Mouse (Mus musculus) right cerebral cortex, postnatal 4 days (tissue): ENCODE measurements around the gene Tnr.

Experiments used
- DNase-seq: peaks from one replicate; pipeline ENCODE4 v3.0.0-alpha.2; 2022

Gene Tnr

GRCm38 (mm10) chr1:159523578-159523977 lies at the start of gene Tnr:
TSS of gene Tnr (plus strand) at chr1:159523769.
- DNase-seq: peak; percentile 70

- DNase-seq: no peak
These were observed 33.6 kb upstream of the Tnr start for GRCm38 (mm10) chr1:159489853-159490435.

GRCm38 (mm10) chr1:159492536-159492935 lies 31.0 kb upstream of the Tnr start:
- no peak for DNase-seq

DNA sequence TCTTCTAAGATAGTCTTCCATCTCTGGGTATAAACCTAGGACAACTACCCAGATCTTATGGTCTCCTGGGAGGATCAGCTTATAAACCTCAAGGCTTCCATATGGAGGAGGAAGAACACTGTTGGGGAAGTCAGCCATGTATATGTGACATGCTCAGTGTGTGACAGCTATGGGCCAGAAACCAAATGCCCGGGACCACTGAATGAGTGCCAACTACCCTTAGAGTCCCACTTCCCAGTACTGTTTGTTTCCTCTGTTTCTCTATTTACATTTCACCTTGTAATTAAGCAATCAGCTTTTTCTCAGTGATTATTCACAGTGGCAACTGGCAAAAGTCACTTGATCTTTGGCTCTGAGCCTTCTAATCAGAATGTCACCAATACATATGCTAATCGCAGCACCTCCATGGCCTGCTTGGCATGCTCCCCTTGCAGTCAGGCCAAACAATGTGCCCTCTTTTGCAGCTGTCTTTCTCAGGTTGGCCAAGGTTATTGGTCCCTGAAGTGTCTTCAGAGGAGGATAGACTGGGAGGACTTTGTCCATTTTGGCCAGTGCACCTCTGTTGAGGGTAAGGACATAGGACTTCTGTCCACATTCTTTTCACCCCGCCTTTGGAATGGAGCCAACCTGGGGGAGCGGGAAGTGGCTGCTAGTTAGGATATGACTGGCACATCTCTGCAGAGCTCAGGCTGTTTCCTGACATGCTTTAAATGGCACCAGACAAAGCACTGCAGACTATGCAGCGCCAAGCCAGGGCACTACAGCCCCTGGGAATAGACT lies 29.7 kb upstream of the Tnr start:
- peak; percentile 11 for DNase-seq

- no peak for DNase-seq
These were observed 25.3 kb upstream of the Tnr start for GRCm38 (mm10) chr1:159498236-159498635.

GRCm38 (mm10) chr1:159499806-159500460 lies 23.6 kb upstream of the Tnr start:
- DNase-seq: no peak

- DNase-seq: no peak
These were observed 21.7 kb upstream of the Tnr start for GRCm38 (mm10) chr1:159501911-159502310.

- DNase-seq: no peak
These were observed 12.9 kb upstream of the Tnr start for GRCm38 (mm10) chr1:159510667-159511066.

GRCm38 (mm10) chr1:159517647-159518046 lies 5.9 kb upstream of the Tnr start:
- no peak for DNase-seq

DNA sequence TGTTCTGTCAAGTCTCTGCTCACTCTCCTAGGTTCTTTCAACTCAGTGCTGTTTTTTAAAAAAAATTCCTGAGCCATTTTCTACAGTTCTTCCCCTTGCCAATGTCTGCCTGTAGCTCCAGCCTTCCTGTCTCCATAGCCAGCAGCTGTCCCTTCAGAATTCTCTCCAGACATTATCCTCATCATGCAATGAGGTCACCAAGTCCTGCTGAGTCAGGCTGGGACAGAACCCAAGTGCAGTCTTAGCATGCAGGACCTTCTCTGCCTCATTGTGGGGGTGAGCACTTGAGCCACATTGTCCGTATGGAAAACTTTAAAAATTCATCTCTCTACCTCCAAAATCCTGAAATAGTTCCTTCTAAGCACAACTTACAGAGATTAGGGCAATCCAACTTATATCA lies 4.4 kb upstream of the Tnr start:
- DNase-seq: no peak

DNA sequence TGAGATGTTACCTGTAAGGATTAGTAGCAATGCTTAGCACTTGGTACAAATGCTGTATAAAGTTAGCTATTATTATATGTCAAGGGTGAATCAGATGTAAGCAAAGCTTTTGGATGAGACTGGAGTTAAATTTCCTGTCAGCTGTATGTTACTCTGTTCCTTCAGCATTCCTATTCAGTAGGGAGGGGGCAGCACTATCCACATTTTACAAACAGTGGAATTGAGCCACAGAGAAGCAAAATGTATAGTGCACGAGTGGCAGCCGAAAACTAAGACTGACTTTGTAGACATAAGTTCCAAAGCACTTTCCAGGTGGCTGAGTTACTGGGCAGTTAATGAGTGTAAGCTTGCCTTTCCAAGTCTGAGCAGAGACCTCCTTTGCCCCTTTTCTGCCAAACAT lies 500 bp upstream of the Tnr start:
- no peak for DNase-seq

- peak; percentile 66 for DNase-seq
These were observed 531 bp downstream of the Tnr start for GRCm38 (mm10) chr1:159524051-159524549.

DNA sequence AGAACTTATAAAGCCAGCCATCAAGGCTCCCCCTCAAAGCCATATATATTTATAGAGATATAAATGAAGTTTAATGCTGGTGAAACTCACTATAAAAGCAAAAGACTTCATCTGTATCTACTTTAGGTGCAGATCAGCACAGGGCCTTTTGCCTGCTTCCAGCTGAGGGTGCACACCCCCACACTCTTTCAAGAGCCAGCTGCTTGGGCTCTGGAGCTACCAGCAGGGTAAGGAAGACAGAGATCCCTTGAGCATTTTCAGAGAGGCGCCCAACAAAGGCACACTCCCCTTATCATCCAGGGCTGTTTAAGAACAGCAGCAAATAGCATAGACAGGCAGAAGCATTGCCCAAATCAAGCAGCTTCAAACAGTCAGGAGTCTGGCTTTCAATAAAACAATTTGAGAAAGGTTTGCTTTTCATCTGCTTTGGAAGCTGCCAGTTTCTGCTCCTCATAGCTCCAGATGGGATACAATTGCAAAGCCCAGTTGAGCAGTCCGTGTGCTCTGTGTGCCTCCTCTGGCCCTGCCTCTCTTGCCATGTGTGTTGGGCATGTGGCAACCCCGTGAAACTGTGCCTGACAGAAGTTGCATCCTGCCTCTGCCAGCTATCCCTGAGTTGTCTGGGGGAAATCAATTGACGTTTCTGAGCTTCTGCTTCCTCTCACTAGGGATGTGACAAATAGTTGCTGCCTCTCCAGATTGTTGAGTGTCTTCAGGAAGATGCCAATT lies 9.4 kb downstream of the Tnr start:
- DNase-seq: no peak

DNA sequence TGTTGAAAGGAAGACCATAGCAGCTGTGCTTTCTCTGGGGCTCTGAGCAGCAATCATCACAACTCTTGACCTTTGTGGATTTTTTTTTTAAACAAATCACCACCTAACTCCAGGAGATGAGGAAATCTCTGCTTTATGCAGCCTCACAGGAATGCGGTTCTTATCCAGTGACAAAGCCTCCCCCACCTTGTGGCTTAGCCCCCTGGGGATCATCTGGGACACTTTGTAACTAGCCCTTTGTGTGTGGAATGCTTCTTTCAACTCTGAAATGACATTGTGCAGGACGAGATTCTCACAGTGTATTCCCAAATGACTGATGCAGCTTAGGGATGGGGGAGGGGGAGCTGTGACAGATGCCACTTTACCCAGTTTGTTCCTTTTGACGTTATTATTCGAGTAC lies 12.0 kb downstream of the Tnr start:
- no peak for DNase-seq

- no peak for DNase-seq
These were observed 14.0 kb downstream of the Tnr start for GRCm38 (mm10) chr1:159537541-159537940.

DNA sequence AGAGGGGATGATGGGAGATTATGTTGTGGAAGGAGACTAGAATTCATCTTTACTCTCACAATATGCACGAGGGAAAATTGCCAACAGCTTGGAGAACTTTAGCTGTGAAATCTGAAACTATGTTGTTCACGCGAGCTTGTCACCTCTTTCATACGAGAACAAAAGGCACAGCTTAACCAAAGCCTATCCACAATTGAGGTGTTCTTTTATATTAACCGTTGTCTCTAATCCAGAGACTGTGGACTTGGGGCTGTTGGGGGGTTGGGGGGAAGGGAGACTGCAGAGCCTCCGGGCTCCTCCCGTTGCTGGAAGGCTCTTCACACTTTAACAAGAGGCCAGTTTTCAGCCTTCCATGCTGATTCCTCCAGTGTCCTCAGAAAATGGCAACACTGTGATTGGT lies 14.5 kb downstream of the Tnr start:
- DNase-seq: no peak

GRCm38 (mm10) chr1:159545470-159546145 lies 22.0 kb downstream of the Tnr start:
- no peak for DNase-seq

- no peak for DNase-seq
These were observed 27.5 kb downstream of the Tnr start for GRCm38 (mm10) chr1:159551036-159551435.

- DNase-seq: peak; percentile 11
These were observed 28.2 kb downstream of the Tnr start for GRCm38 (mm10) chr1:159551591-159552442.

DNA sequence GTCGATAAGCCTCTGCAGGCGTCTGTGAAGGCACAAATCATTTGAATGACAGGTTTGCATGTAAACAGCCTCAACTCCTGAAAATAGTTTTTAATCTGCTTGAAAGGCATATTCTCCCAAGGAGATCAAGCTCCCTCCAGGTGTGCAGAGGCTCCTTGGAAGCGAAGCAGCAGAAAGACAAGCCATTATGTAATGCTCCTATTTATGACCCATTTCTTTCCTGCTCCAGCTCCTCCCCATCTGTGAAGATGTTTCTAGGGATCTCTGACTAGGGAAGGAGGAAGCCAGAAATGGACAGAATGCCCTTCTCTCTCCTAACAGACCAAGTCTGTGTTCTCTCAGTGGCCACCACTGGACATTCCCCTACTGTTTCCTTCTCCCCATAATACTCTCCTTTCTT lies 38.0 kb downstream of the Tnr start:
- DNase-seq: no peak

DNA sequence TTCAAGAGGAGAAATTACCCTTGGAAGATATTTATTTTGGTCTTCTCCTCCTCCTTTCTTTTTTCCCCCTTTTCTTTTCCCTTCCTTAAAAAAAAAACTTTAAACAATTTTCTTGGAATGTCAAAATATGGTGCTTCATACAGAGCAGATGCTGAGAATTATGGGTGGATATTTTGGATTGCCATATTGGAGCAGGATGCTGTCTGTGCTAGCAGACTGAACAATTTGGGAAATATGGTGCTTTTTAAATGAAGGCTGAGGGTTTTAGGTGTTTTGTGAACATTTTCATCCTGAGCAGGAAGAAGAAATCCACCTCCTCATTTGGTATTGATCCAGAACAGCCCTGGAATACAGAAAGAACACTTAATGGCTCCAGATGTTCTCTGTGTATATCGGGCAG lies 41.6 kb downstream of the Tnr start:
- DNase-seq: no peak

DNA sequence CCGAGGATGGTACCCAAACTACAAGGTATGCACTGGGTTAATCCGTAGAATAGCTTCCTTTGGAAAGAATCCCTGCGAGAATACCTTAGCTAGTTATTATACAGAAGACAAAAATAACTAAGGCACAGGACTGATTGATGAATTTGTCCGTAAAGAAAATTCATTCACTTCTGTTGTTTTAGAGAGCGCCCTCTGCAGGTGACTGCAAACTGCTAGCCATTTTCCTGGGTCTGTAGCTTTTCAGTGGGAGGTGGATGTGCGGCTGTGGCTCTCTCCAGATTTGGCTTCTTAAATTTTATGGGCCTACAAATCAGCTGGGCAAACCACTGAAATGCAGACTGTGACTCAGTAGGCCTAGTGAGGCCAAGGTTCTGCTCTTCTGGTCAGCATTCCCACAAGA lies 42.5 kb downstream of the Tnr start:
- DNase-seq: no peak
